Mouse (Mus musculus) bone marrow, adult 2 months (tissue): ENCODE data around the gene Adora1.

Source experiments
- CTCF ChIP-seq: fragments of 200-500 bp; IDR thresholded peaks from 2 replicates; pipeline ENCODE4 v1.5.1; 2011; ENCODE audit warnings: low read length, control low read depth; ENCODE audit not compliant: control insufficient read depth, insufficient read depth
- POLR2A ChIP-seq: fragments of 200-500 bp; IDR thresholded peaks from 2 replicates; pipeline ENCODE4 v1.6.1; 2011; ENCODE audit warnings: low read depth, mild to moderate bottlenecking, control low read depth, low read length, borderline replicate concordance; ENCODE audit not compliant: control insufficient read depth

GRCm38 (mm10) chr1:134235391-134235921 is at the start of gene Adora1:
- no peak for TF ChIP-seq POLR2A
- TF ChIP-seq CTCF, result no peak
